Mouse (Mus musculus): ENCODE results near the gene Xpr1. TPM values are rescaled to one million over a fixed set of nuclear protein-coding genes. Genes with fewer than 3 reads are reported as not detected.

Xpr1 gene
- polyA plus RNA-seq, 1 experiment, result 4.3 TPM

GRCm38 (mm10) chr1:155386551-155386950 lies 30.7 kb downstream of the Xpr1 start:
- no peaks in the 10 kb centered on the region for H3K27me3 ChIP-seq (ENCODE audit: control insufficient read depth, insufficient read depth, insufficient read length)
- no peak overlapping the region for H3ac ChIP-seq (ENCODE audit: control insufficient read depth, insufficient read length, low read depth)
- H3K36me3 ChIP-seq (ENCODE audit: control insufficient read depth, insufficient read depth), result no peaks in the 10 kb centered on the region
- no peaks in the 10 kb centered on the region for H3K79me2 ChIP-seq (ENCODE audit: control insufficient read depth, insufficient read depth)
- no peaks in the 10 kb centered on the region for H3K79me3 ChIP-seq (ENCODE audit: low read depth)
- TF ChIP-seq CEBPB (IDR thresholded peaks at IDR 0.05; ENCODE audit: low read depth) (no peak), CTCF (IDR thresholded peaks at IDR 0.05; ENCODE audit: control insufficient read depth, insufficient read depth, insufficient read length) (no peak), USF1 (IDR thresholded peaks at IDR 0.05; ENCODE audit: low read depth) (no peak), FOSL1 (IDR thresholded peaks at IDR 0.05; ENCODE audit: insufficient read depth, low read length, poor library complexity, severe bottlenecking) (no peak), MAX (IDR thresholded peaks at IDR 0.05) (no peak), MYOD1 (IDR thresholded peaks at IDR 0.05; ENCODE audit: control insufficient read depth, insufficient read length, low read depth) (no peak), MYOG (IDR thresholded peaks at IDR 0.05; ENCODE audit: control insufficient read depth, extremely low read depth, insufficient read length) (no peak)
- H3K4me3 ChIP-seq (ENCODE audit: insufficient read depth, poor library complexity, severe bottlenecking), result no peak overlapping the region

DNA sequence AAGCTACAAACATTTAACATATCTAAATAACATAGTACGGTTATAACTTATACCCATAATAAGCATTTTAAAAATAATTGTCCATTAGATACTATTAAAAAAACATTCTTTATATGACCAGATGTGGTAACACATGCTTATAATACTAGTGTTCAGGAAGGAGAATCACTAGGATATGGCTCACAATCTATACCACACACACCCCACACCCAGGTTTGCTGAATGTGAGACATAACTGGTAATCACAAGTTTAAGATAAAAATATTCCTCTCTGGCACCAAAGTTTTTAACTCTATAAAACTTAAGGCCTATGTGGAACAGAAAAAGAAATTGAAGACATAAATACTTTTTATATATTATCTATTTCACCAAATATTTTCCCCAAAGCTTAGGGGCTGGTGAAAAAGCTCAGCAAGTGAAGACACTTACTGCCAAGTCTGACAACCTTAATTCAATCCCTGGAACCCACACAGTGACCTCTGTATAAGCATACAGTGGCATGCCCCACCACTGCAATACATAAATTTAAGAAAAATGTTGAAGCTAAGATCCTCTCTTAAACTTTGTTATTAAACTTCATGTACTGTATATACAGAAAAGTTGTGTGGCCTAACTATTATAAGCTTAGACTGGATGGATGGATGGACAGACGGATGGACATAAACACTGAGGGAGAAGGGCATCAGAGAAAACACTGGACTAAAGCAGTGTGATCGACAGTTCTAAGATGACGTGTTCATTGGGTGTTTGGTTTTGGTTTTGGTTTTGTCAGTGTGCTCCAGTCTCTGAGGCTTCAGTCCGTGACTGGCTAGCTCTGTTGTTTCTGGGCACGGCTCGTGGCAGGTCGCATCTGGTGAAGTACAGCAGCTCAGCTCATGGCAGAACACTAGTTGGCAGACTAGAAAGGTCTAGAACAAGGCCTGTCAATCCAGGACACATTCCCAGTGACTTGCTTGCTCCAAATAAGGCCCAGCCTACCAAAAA lies 33.6 kb downstream of the Xpr1 start:
- Histone ChIP-seq H3K79me2 (ENCODE audit: control insufficient read depth, insufficient read depth) (no peaks in the 10 kb centered on the region), H3K4me3 (ENCODE audit: insufficient read depth, poor library complexity, severe bottlenecking) (no peak overlapping the region), H3K27me3 (ENCODE audit: control insufficient read depth, insufficient read depth, insufficient read length) (no peaks in the 10 kb centered on the region), H3K79me3 (ENCODE audit: low read depth) (no peaks in the 10 kb centered on the region), H3K36me3 (ENCODE audit: control insufficient read depth, insufficient read depth) (no peaks in the 10 kb centered on the region), H3ac (ENCODE audit: control insufficient read depth, insufficient read length, low read depth) (no peak overlapping the region)
- TF ChIP-seq CTCF (IDR thresholded peaks at IDR 0.05; ENCODE audit: control insufficient read depth, insufficient read depth, insufficient read length) (no peak), FOSL1 (IDR thresholded peaks at IDR 0.05; ENCODE audit: insufficient read depth, low read length, poor library complexity, severe bottlenecking) (no peak), CEBPB (IDR thresholded peaks at IDR 0.05; ENCODE audit: low read depth) (no peak), MYOD1 (IDR thresholded peaks at IDR 0.05; ENCODE audit: control insufficient read depth, insufficient read length, low read depth) (no peak), MAX (IDR thresholded peaks at IDR 0.05) (no peak), USF1 (IDR thresholded peaks at IDR 0.05; ENCODE audit: low read depth) (no peak), MYOG (IDR thresholded peaks at IDR 0.05; ENCODE audit: control insufficient read depth, extremely low read depth, insufficient read length) (no peak)

- Histone ChIP-seq H3K79me3 (ENCODE audit: low read depth) (no peaks in the 10 kb centered on the region), H3K36me3 (ENCODE audit: control insufficient read depth, insufficient read depth) (no peaks in the 10 kb centered on the region), H3K4me3 (ENCODE audit: insufficient read depth, poor library complexity, severe bottlenecking) (no peak overlapping the region), H3ac (ENCODE audit: control insufficient read depth, insufficient read length, low read depth) (no peak overlapping the region), H3K79me2 (ENCODE audit: control insufficient read depth, insufficient read depth) (no peaks in the 10 kb centered on the region), H3K27me3 (ENCODE audit: control insufficient read depth, insufficient read depth, insufficient read length) (no peaks in the 10 kb centered on the region)
- TF ChIP-seq MAX (IDR thresholded peaks at IDR 0.05) (no peak), CTCF (IDR thresholded peaks at IDR 0.05; ENCODE audit: control insufficient read depth, insufficient read depth, insufficient read length) (no peak), FOSL1 (IDR thresholded peaks at IDR 0.05; ENCODE audit: insufficient read depth, low read length, poor library complexity, severe bottlenecking) (no peak), USF1 (IDR thresholded peaks at IDR 0.05; ENCODE audit: low read depth) (no peak), MYOG (IDR thresholded peaks at IDR 0.05; ENCODE audit: control insufficient read depth, extremely low read depth, insufficient read length) (no peak), MYOD1 (IDR thresholded peaks at IDR 0.05; ENCODE audit: control insufficient read depth, insufficient read length, low read depth) (no peak), CEBPB (IDR thresholded peaks at IDR 0.05; ENCODE audit: low read depth) (no peak)
Measured at GRCm38 (mm10) chr1:155381931-155382330, 35.3 kb downstream of the Xpr1 start.

DNA sequence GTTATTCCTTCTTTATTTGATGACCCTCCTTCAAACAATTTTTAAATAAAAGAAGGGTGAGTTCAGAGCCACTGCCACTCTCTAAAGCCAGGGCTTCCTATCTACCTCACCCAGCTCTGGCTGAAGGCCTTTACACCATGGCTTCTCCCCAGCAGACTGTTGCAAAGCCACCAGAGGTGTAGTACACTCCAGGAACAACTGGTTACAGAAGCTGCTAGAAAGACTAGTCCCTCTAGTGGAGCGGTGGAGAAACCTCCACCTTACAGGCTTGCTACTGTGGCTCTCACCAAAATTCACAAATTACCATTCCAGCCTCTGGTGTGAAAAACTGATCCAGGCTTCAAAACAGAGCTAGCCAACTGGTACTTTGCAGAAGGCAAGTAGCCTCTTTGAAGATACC lies 37.9 kb downstream of the Xpr1 start:
- no peaks in the 10 kb centered on the region for H3K36me3 ChIP-seq (ENCODE audit: control insufficient read depth, insufficient read depth)
- TF ChIP-seq CEBPB (IDR thresholded peaks at IDR 0.05; ENCODE audit: low read depth) (no peak), MYOD1 (IDR thresholded peaks at IDR 0.05; ENCODE audit: control insufficient read depth, insufficient read length, low read depth) (no peak), USF1 (IDR thresholded peaks at IDR 0.05; ENCODE audit: low read depth) (no peak), CTCF (IDR thresholded peaks at IDR 0.05; ENCODE audit: control insufficient read depth, insufficient read depth, insufficient read length) (no peak), MYOG (IDR thresholded peaks at IDR 0.05; ENCODE audit: control insufficient read depth, extremely low read depth, insufficient read length) (no peak), FOSL1 (IDR thresholded peaks at IDR 0.05; ENCODE audit: insufficient read depth, low read length, poor library complexity, severe bottlenecking) (no peak), MAX (IDR thresholded peaks at IDR 0.05) (no peak)
- H3K4me3 ChIP-seq (ENCODE audit: insufficient read depth, poor library complexity, severe bottlenecking), result no peak overlapping the region
- no peaks in the 10 kb centered on the region for H3K27me3 ChIP-seq (ENCODE audit: control insufficient read depth, insufficient read depth, insufficient read length)
- H3ac ChIP-seq (ENCODE audit: control insufficient read depth, insufficient read length, low read depth), result no peak overlapping the region
- no peaks in the 10 kb centered on the region for H3K79me2 ChIP-seq (ENCODE audit: control insufficient read depth, insufficient read depth)
- no peaks in the 10 kb centered on the region for H3K79me3 ChIP-seq (ENCODE audit: low read depth)

GRCm38 (mm10) chr1:155372821-155373220 lies 44.4 kb downstream of the Xpr1 start:
- Histone ChIP-seq H3K27me3 (ENCODE audit: control insufficient read depth, insufficient read depth, insufficient read length) (no peaks in the 10 kb centered on the region), H3K36me3 (ENCODE audit: control insufficient read depth, insufficient read depth) (no peaks in the 10 kb centered on the region), H3K79me3 (ENCODE audit: low read depth) (no peaks in the 10 kb centered on the region), H3K4me3 (ENCODE audit: insufficient read depth, poor library complexity, severe bottlenecking) (no peak overlapping the region), H3K79me2 (ENCODE audit: control insufficient read depth, insufficient read depth) (no peaks in the 10 kb centered on the region), H3ac (ENCODE audit: control insufficient read depth, insufficient read length, low read depth) (no peak overlapping the region)
- no peak for TF ChIP-seq FOSL1 (IDR thresholded peaks at IDR 0.05; ENCODE audit: insufficient read depth, low read length, poor library complexity, severe bottlenecking)
- TF ChIP-seq CEBPB (IDR thresholded peaks at IDR 0.05; ENCODE audit: low read depth), result no peak
- no peak for TF ChIP-seq MYOG (IDR thresholded peaks at IDR 0.05; ENCODE audit: control insufficient read depth, extremely low read depth, insufficient read length)
- no peak for TF ChIP-seq MYOD1 (IDR thresholded peaks at IDR 0.05; ENCODE audit: control insufficient read depth, insufficient read length, low read depth)
- TF ChIP-seq USF1 (IDR thresholded peaks at IDR 0.05; ENCODE audit: low read depth), result no peak

Measured in C2C12 (cell line).